Mouse (Mus musculus) neural tube, embryonic 13.5 days (tissue): ENCODE results near the gene Hipk1. TPM values are rescaled to one million over a fixed set of nuclear protein-coding genes. Genes with fewer than 3 reads are reported as not detected.
"Not testable (repeated sequence)": the region's sequence is repeated elsewhere in the genome, so short reads cannot be mapped to it uniquely, and the experiment has no call there.

Experiments used
- ATAC-seq: fragments of 200-750 bp; cut with Nextera tagmentation; 2 replicates; pipeline ENCODE4 v1.8.0; 2017; ENCODE audit warnings: low read depth, mild to moderate bottlenecking, moderate TSS enrichment, moderate library complexity
- H3K27ac ChIP-seq: fragments of 300-500 bp; sonication (generic); replicated peaks from 2 replicates; pipeline ENCODE4 v1.5.1; 2015; ENCODE audit warnings: moderate library complexity, mild to moderate bottlenecking, inconsistent platforms
- H3K27me3 ChIP-seq: fragments of 300-500 bp; sonication (generic); 2 replicates; pipeline ENCODE4 v1.6.1; 2015; ENCODE audit warnings: mild to moderate bottlenecking, inconsistent platforms
- H3K36me3 ChIP-seq: fragments of 300-500 bp; sonication (generic); 2 replicates; pipeline ENCODE4 v1.6.1; 2015; ENCODE audit warnings: mild to moderate bottlenecking, inconsistent platforms
- H3K4me1 ChIP-seq: fragments of 300-500 bp; sonication (generic); replicated peaks from 2 replicates; pipeline ENCODE4 v1.6.1; 2015; ENCODE audit warnings: inconsistent platforms
- H3K4me2 ChIP-seq: fragments of 300-500 bp; sonication (generic); 2 replicates; pipeline ENCODE4 v1.6.1; 2015; ENCODE audit warnings: inconsistent platforms, mild to moderate bottlenecking, moderate library complexity
- H3K4me3 ChIP-seq: fragments of 300-500 bp; sonication (generic); 2 replicates; pipeline ENCODE4 v1.5.1; 2015; ENCODE audit warnings: mild to moderate bottlenecking, inconsistent platforms
- H3K9ac ChIP-seq: fragments of 300-500 bp; sonication (generic); 2 replicates; pipeline ENCODE4 v1.6.1; 2015; ENCODE audit warnings: moderate library complexity, mild to moderate bottlenecking, inconsistent platforms
- H3K9me3 ChIP-seq: fragments of 300-500 bp; sonication (generic); 2 replicates; pipeline ENCODE4 v1.6.1; 2016; ENCODE audit warnings: inconsistent platforms
- WGBS: fragments of 180-500 bp; shearing (Covaris S2); methylation state at CpG from one replicate; pipeline ENCODE4 v1.1.7; 2015; 5-methylcytosine and 5-hydroxymethylcytosine counted together
- polyA plus RNA-seq: library from polyadenylated mRNA; unstranded; fragments of >200 nt; fragmentation: Nextera tagmentation; extraction: Ambion mirVana; gene quantifications from 2 replicates; pipeline ENCODE4 v1.2.1, GENCODE M21; 2015

The Hipk1 gene
- polyA plus RNA-seq, 1 experiment from 2014 or later, result 10.6 TPM

DNA sequence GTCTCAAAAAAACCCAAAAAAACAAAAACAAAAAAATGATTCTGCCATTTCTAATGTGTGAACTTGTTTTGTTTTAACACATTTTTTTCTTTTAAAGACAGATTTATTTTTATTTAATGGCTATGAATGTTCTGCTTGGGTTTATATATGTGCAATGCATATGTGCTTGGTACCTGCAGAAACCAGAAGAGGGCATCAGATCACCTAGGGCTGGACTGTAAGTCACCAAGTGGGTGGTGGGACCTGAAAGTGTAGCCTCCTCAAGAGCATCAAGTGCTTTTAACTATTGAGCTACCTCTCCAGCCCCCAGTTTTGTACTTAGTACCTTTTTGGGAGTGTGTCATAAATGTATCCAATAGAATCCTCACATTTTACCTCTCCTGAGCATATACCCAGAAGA, 36.2 kb upstream of the Hipk1 start:
- no peaks in the 10 kb centered on the region for H3K4me1 ChIP-seq
- H3K9me3 ChIP-seq, result no peaks in the 10 kb centered on the region
- no peak overlapping the region for H3K4me2 ChIP-seq
- H3K27ac ChIP-seq, result no peak overlapping the region
- no peaks in the 10 kb centered on the region for H3K27me3 ChIP-seq
- peaks cover 9% of the 10 kb centered on the region for H3K36me3 ChIP-seq
- ATAC-seq, result no peak
- no peak overlapping the region for H3K4me3 ChIP-seq
- no peak overlapping the region for H3K9ac ChIP-seq

GRCm38 (mm10) chr3:103810967-103811366, 19.6 kb upstream of the Hipk1 start:
- Histone ChIP-seq H3K27me3 (no peaks in the 10 kb centered on the region), H3K4me2 (no peak overlapping the region), H3K27ac (no peak overlapping the region), H3K4me3 (no peak overlapping the region), H3K4me1 (peaks cover 20% of the 10 kb centered on the region), H3K9me3 (no peaks in the 10 kb centered on the region), H3K36me3 (peaks cover 37% of the 10 kb centered on the region), H3K9ac (no peak overlapping the region)
- 92% methylated on average over 6 of the region's 6 CpGs for WGBS
- ATAC-seq, result no peak

- peak overlapping the region; percentile 91 for H3K27ac ChIP-seq
- peaks cover 20% of the 10 kb centered on the region for H3K4me1 ChIP-seq
- H3K36me3 ChIP-seq, result peaks cover 30% of the 10 kb centered on the region
- WGBS, result 3% methylated on average over 13 of the region's 14 CpGs
- no peaks in the 10 kb centered on the region for H3K9me3 ChIP-seq
- peak overlapping the region; percentile 88 for H3K9ac ChIP-seq
- no peaks in the 10 kb centered on the region for H3K27me3 ChIP-seq
- H3K4me2 ChIP-seq, result peak overlapping the region; percentile 85
- peak overlapping the region; percentile 85 for H3K4me3 ChIP-seq
- ATAC-seq, result peak; percentile 79
Observed at GRCm38 (mm10) chr3:103809799-103810150, 18.4 kb upstream of the Hipk1 start.

DNA sequence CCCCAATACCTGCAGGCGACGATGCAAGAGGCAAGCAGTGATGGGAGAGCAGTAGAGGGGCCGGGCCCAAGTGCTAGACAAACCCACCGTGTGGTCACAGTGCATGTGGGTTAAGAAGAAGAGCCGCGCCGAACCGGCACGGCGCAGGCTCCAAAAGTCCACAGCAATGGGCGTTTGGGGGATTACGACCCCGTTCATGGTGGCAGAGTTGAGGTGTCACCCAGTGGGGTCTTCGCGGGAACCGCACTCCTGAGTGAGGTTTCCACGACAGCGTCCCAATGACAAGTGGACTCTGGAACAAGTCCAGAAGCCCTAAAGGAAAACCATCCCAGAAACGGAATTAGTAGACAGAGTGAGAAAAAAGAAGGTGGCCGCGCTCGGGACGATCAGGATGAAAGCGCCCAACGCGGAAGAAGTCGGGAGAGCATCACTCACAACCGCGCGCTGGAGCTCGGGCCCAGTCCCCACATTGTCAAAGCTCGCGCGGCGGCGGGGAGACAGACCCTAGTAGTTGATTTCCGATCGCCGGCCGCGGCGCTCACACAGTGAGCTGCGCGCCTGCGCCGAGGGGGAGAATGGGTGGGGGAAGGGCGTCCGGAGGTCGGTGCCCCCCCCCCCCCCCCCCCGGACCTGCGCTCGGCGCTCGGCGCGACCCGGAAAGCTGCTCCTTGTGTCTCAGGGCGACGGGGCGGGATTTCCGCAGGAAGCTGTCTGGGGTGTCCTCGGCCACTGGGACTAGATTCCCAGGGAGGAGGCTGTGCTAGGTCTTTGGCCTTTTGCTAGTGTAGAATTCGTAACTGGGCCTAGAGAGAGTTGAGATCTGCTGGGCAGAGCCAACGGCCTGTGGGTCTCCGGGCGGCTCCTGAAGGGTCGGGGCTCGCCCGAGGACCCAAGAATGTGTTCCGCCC, 17.8 kb upstream of the Hipk1 start, which contains the start of the genes Dclre1b, Ap4b1 and Gm43064:
Gene Dclre1b, minus strand, starts transcription at position 554 of the 908 bp plus-strand sequence.
Gene Ap4b1, plus strand, starts transcription at position 630 of the 908 bp plus-strand sequence.
Gene Gm43064, plus strand, starts transcription at position 683 of the 908 bp plus-strand sequence.
- Histone ChIP-seq H3K4me1 (peaks cover 20% of the 10 kb centered on the region), H3K4me3 (peak within 1 kb of the TSS; percentile 85), H3K27ac (peak within 1 kb of the TSS; percentile 91), H3K9me3 (no peaks in the 10 kb centered on the region), H3K9ac (peak within 1 kb of the TSS; percentile 88), H3K36me3 (peaks cover 30% of the 10 kb centered on the region), H3K27me3 (no peaks in the 10 kb centered on the region), H3K4me2 (peak within 1 kb of the TSS; percentile 85)
- ATAC-seq, result peak; percentile 98
- under 1% methylated on average over 60 of the region's 70 CpGs for WGBS

- no peak for ATAC-seq
- H3K36me3 ChIP-seq, result peaks cover 48% of the 10 kb centered on the region
- H3K27ac ChIP-seq, result no peak overlapping the region
- H3K4me2 ChIP-seq, result no peak overlapping the region
- H3K27me3 ChIP-seq, result no peaks in the 10 kb centered on the region
- no peak overlapping the region for H3K4me3 ChIP-seq
- no peak overlapping the region for H3K9ac ChIP-seq
- H3K9me3 ChIP-seq, result no peaks in the 10 kb centered on the region
- peaks cover 20% of the 10 kb centered on the region for H3K4me1 ChIP-seq
- WGBS, result 94% methylated on average over 1 of the region's 1 CpGs
Observed at GRCm38 (mm10) chr3:103805671-103806070, 14.3 kb upstream of the Hipk1 start.

GRCm38 (mm10) chr3:103802861-103803260, 11.5 kb upstream of the Hipk1 start:
- H3K9ac ChIP-seq, result no peak overlapping the region
- peaks cover 49% of the 10 kb centered on the region for H3K36me3 ChIP-seq
- no peak for ATAC-seq
- no peak overlapping the region for H3K4me3 ChIP-seq
- H3K9me3 ChIP-seq, result no peaks in the 10 kb centered on the region
- 88% methylated on average over 8 of the region's 8 CpGs for WGBS
- peaks cover 5% of the 10 kb centered on the region for H3K4me1 ChIP-seq
- H3K4me2 ChIP-seq, result no peak overlapping the region
- H3K27me3 ChIP-seq, result no peaks in the 10 kb centered on the region
- no peak overlapping the region for H3K27ac ChIP-seq

GRCm38 (mm10) chr3:103801631-103802531, 10.5 kb upstream of the Hipk1 start:
- no peaks in the 10 kb centered on the region for H3K4me1 ChIP-seq
- H3K4me3 ChIP-seq, result no peak overlapping the region
- H3K27me3 ChIP-seq, result 0 out of 2 replicates have a peak, but pooled peaks cover 1% of the 10 kb centered on the region
- H3K9ac ChIP-seq, result no peak overlapping the region
- no peak overlapping the region for H3K4me2 ChIP-seq
- no peak for ATAC-seq
- 83% methylated on average over 10 of the region's 10 CpGs for WGBS
- H3K9me3 ChIP-seq, result no peaks in the 10 kb centered on the region
- H3K27ac ChIP-seq, result peak overlapping the region; percentile 25
- H3K36me3 ChIP-seq, result peaks cover 45% of the 10 kb centered on the region

DNA sequence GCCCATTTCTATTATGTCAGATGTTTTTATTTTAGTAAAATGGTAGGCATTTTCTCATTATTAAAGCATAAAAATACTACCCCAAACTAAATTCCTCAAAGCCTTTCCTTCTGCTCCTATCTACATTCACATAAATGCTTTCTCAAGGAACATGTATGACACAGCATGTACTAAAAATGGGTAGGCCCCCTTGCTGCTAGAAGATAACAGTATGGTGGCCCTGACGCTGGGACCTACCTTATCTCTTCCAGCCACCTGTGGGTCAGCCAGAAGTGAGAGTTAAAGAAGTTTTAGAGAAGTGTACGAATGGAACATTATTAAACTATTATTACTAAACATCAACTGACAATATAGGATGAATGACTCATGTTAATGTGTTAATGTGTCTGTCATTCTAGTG, 8.1 kb upstream of the Hipk1 start:
- no peak overlapping the region for H3K27ac ChIP-seq
- H3K9ac ChIP-seq, result no peak overlapping the region
- H3K4me2 ChIP-seq, result no peak overlapping the region
- no peaks in the 10 kb centered on the region for H3K4me1 ChIP-seq
- ATAC-seq, result no peak
- 0 out of 2 replicates have a peak, but pooled peaks cover 12% of the 10 kb centered on the region for H3K27me3 ChIP-seq
- no peak overlapping the region for H3K4me3 ChIP-seq
- peaks cover 34% of the 10 kb centered on the region for H3K36me3 ChIP-seq
- 81% methylated on average over 2 of the region's 2 CpGs for whole genome bisulfite sequencing
- H3K9me3 ChIP-seq, result no peaks in the 10 kb centered on the region

DNA sequence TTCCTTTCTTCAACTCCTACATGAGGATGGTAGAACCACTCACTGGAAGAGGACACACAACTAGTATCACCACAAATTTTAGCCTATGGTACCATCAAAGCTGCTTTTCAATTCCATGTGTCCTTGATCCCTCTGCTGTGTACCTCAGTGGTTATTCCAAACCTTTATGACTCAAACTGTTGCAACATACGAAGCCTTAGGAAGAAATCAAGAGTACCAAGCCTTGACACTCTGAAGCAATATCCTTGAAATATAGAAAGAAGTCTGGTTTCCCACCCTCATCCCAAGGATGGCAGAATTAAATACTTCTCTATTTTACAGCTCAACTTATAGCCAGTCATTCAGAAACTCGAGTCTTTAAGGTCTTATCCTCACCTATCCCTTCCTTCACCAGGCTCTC, 5.0 kb upstream of the Hipk1 start:
- peaks cover 6% of the 10 kb centered on the region; the same call in 1 of the 2 replicates for H3K4me1 ChIP-seq
- no peak overlapping the region for H3K9ac ChIP-seq
- ATAC-seq, result no peak
- no peak overlapping the region for H3K4me2 ChIP-seq
- no peak overlapping the region for H3K27ac ChIP-seq
- H3K4me3 ChIP-seq, result no peak overlapping the region
- peaks cover 23% of the 10 kb centered on the region; the same call in 1 of the 2 replicates for H3K27me3 ChIP-seq
- no peaks in the 10 kb centered on the region for H3K9me3 ChIP-seq
- 0 out of 2 replicates have a peak, but pooled peaks cover 7% of the 10 kb centered on the region for H3K36me3 ChIP-seq
- 63% methylated on average over 2 of the region's 2 CpGs for WGBS

GRCm38 (mm10) chr3:103792566-103792965, 1.2 kb upstream of the Hipk1 start:
- Histone ChIP-seq H3K4me2 (no peak overlapping the region), H3K36me3 (no peaks in the 10 kb centered on the region), H3K9ac (no peak overlapping the region), H3K9me3 (no peaks in the 10 kb centered on the region), H3K27me3 (peaks cover 23% of the 10 kb centered on the region; the same call in 1 of the 2 replicates), H3K4me3 (no peak overlapping the region), H3K27ac (no peak overlapping the region), H3K4me1 (peaks cover 28% of the 10 kb centered on the region)
- WGBS, result 85% methylated on average over 1 of the region's 1 CpGs
- no peak for ATAC-seq

DNA sequence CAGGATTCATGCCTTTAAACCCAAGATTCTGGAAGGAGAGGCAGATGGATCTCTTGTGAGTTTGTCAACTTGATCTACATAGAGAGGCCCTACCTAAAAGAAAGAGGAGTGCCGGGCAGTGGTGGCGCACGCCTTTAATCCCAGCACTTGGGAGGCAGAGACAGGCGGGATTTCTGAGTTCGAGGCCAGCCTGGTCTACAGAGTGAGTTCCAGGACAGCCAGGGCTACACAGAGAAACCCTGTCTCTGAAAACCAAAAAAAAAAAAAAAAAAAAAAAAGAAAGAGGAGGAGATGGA, 696 bp upstream of the Hipk1 start:
- H3K9me3 ChIP-seq, H3K36me3 ChIP-seq, ATAC-seq: not testable (repeated sequence)
- H3K4me1 ChIP-seq, result peaks cover 31% of the 10 kb centered on the region
- peak overlapping the region; percentile 88 for H3K4me2 ChIP-seq
- peak overlapping the region; percentile 95; the same call in 1 of the 2 replicates for H3K27ac ChIP-seq
- peak overlapping the region; percentile 94; the same call in 1 of the 2 replicates for H3K4me3 ChIP-seq
- H3K27me3 ChIP-seq, result peaks cover 23% of the 10 kb centered on the region; the same call in 1 of the 2 replicates
- WGBS, result 77% methylated on average over 5 of the region's 5 CpGs
- peak overlapping the region; percentile 96; the same call in 1 of the 2 replicates for H3K9ac ChIP-seq
